17 mouse cellular contexts compared by ENCODE assay signal in genomic region chr15:82087266-82087665, GRCm38 (mm10). TPM values are rescaled to one million over a fixed set of nuclear protein-coding genes. Genes with fewer than 3 reads are reported as not detected.
DNase-seq lines count a peak whose midpoint lies in the region; ATAC-seq lines count a peak whose summit lies in the region.
"Had no signal": no experiment of that assay in that cellular context is flagged by ENCODE, and none has a peak within 500 bp of the region (broad histone marks: within the 10 kb centered on the region; RNA-seq: fewer than 3 reads in every experiment).

No protein-coding gene starts in this region.

- H3K27ac ChIP-seq in midbrain, embryonic 14.5 days (replicated peaks; ENCODE audit: low read depth, low read length) = no peak overlapping the region
- no peak overlapping the region for H3K27ac ChIP-seq in midbrain, embryonic 11.5 days (ENCODE audit: low read depth, low read length)
- H3K27ac ChIP-seq: hindbrain, embryonic 10.5 days; neural tube, embryonic 12.5 days had no signal

- no peaks in the 10 kb centered on the region for H3K36me3 ChIP-seq in midbrain, embryonic 14.5 days (ENCODE audit: control insufficient read depth, insufficient read depth, low read length)
- H3K36me3 ChIP-seq in midbrain, embryonic 11.5 days (ENCODE audit: control insufficient read depth, insufficient read depth, low read length) = no peaks in the 10 kb centered on the region
- H3K36me3 ChIP-seq: hindbrain, embryonic 10.5 days; neural tube, embryonic 12.5 days had no signal

- no peaks in the 10 kb centered on the region for H3K4me1 ChIP-seq in midbrain, embryonic 14.5 days (ENCODE audit: control insufficient read depth, insufficient read depth, low read length)
- H3K4me1 ChIP-seq in midbrain, embryonic 11.5 days (ENCODE audit: control insufficient read depth, insufficient read depth, low read length) = no peaks in the 10 kb centered on the region
- H3K4me1 ChIP-seq: neural tube, embryonic 12.5 days had no signal

- no peaks in the 10 kb centered on the region for H3K27me3 ChIP-seq in midbrain, embryonic 14.5 days (ENCODE audit: control insufficient read depth, insufficient read depth, low read length)
- H3K27me3 ChIP-seq in midbrain, embryonic 11.5 days (ENCODE audit: control insufficient read depth, insufficient read depth, low read length) = no peaks in the 10 kb centered on the region
- H3K27me3 ChIP-seq: neural tube, embryonic 12.5 days had no signal

- ATAC-seq in midbrain, embryonic 14.5 days (ENCODE audit: low FRiP score, low TSS enrichment) = no peak
- ATAC-seq in midbrain, embryonic 11.5 days (ENCODE audit: low FRiP score) = no peak

- DNase-seq in embryo, embryonic 10 days (ENCODE audit: low spot score) = peak; percentile 37
- no peak for DNase-seq in embryo, embryonic 9.5 days (ENCODE audit: extremely low spot score)
- DNase-seq in midbrain, embryonic 14.5 days = peak; percentile 22
- DNase-seq in midbrain, embryonic 11.5 days (ENCODE audit: low spot score, missing footprints) = no peak
- peak; percentile 25 for DNase-seq in forelimb bud, embryonic 11.5 days (ENCODE audit: low read depth, low spot score)
- DNase-seq in right cerebral cortex, postnatal 14 days = peak; percentile 39
- DNase-seq in adrenal gland, postnatal 25 days = no peak
- DNase-seq in heart, adult 8-10 months (ENCODE audit: low spot score) = no peak
- DNase-seq: heart, adult 11 months; lung, postnatal 36 days; thymus, postnatal 36 days had no signal

- no peaks in the 10 kb centered on the region for H3K9me3 ChIP-seq in midbrain, embryonic 14.5 days (ENCODE audit: control insufficient read depth, low read length)
- H3K9me3 ChIP-seq in midbrain, embryonic 11.5 days (ENCODE audit: control insufficient read depth, low read length) = no peaks in the 10 kb centered on the region
- H3K9me3 ChIP-seq: hindbrain, embryonic 10.5 days; neural tube, embryonic 12.5 days had no signal

- no peak overlapping the region for H3K9ac ChIP-seq in midbrain, embryonic 14.5 days (replicated peaks; ENCODE audit: low read length)
- no peak overlapping the region for H3K9ac ChIP-seq in midbrain, embryonic 11.5 days (ENCODE audit: low read length)
- H3K9ac ChIP-seq: neural tube, embryonic 12.5 days had no signal

- no peak overlapping the region for H3K4me3 ChIP-seq in midbrain, embryonic 14.5 days (replicated peaks; ENCODE audit: low read depth, low read length)
- no peak overlapping the region for H3K4me3 ChIP-seq in midbrain, embryonic 11.5 days (ENCODE audit: low read depth, low read length)
- H3K4me3 ChIP-seq: hindbrain, embryonic 10.5 days; neural tube, embryonic 12.5 days had no signal

- 13% methylated on average over 10 of the region's 10 CpGs for WGBS in midbrain, embryonic 14.5 days
- 12% methylated on average over 10 of the region's 10 CpGs for WGBS in midbrain, embryonic 11.5 days

- no peak overlapping the region for H3K4me2 ChIP-seq in midbrain, embryonic 14.5 days (ENCODE audit: low read length)
- H3K4me2 ChIP-seq in midbrain, embryonic 11.5 days = no peak overlapping the region
- H3K4me2 ChIP-seq: neural tube, embryonic 12.5 days had no signal

RNA-seq across cellular contexts. Expression of gene Mei1, which starts 17.5 kb away (rescaled TPM):
- 0.07 TPM in 1 of 2 replicates, not detected in the other for polyA plus RNA-seq in midbrain, embryonic 14.5 days (2014; fragmentation: Nextera tagmentation; extraction: Ambion mirVana)
- polyA plus RNA-seq in midbrain, embryonic 11.5 days (2014; fragmentation: Nextera tagmentation; extraction: Ambion mirVana) = 0.04 TPM in 1 of 2 replicates, not detected in the other
- total RNA-seq in adrenal gland, postnatal 25 days (2021) = 2.8 and 4.3 TPM in 2 replicates
- total RNA-seq in heart, adult 8-10 months (2022) = not detected
- total RNA-seq: liver, adult 2 months had no signal
- polyA plus RNA-seq: forebrain, embryonic 11.5 days; hindbrain, embryonic 10.5 days; liver, adult 2 months had no signal

RNA-seq across cellular contexts. Expression of gene 4930407I10Rik, which starts 28.3 kb away (rescaled TPM):
- polyA plus RNA-seq in midbrain, embryonic 14.5 days (2014; fragmentation: Nextera tagmentation; extraction: Ambion mirVana) = 0.04 TPM in 1 of 2 replicates, not detected in the other
- polyA plus RNA-seq in midbrain, embryonic 11.5 days (2014; fragmentation: Nextera tagmentation; extraction: Ambion mirVana) = not detected in 2 replicates
- not detected in 2 replicates for total RNA-seq in adrenal gland, postnatal 25 days (2021)
- total RNA-seq in heart, adult 8-10 months (2022) = not detected
- total RNA-seq: liver, adult 2 months had no signal
- polyA plus RNA-seq: forebrain, embryonic 11.5 days; hindbrain, embryonic 10.5 days; large intestine, adult 2 months; liver, adult 2 months; small intestine, adult 2 months had no signal

RNA-seq across cellular contexts. Expression of gene Snu13, which starts 39.9 kb away (rescaled TPM):
- polyA plus RNA-seq in midbrain, embryonic 14.5 days (2014; fragmentation: Nextera tagmentation; extraction: Ambion mirVana) = 243 and 254 TPM in 2 replicates
- 275 and 283 TPM in 2 replicates for polyA plus RNA-seq in midbrain, embryonic 11.5 days (2014; fragmentation: Nextera tagmentation; extraction: Ambion mirVana)
- 83.1 and 99.8 TPM in 2 replicates for total RNA-seq in adrenal gland, postnatal 25 days (2021)
- total RNA-seq in heart, adult 8-10 months (2022) = 10 to 100 TPM; 43.0 to 55.5 (median 51.3) TPM

RNA-seq across cellular contexts. Expression of gene Ccdc134, which starts 40.5 kb away (rescaled TPM):
- polyA plus RNA-seq in midbrain, embryonic 14.5 days (2014; fragmentation: Nextera tagmentation; extraction: Ambion mirVana) = 10.0 and 11.0 TPM in 2 replicates
- polyA plus RNA-seq in midbrain, embryonic 11.5 days (2014; fragmentation: Nextera tagmentation; extraction: Ambion mirVana) = 17.2 and 18.5 TPM in 2 replicates
- 11.2 and 11.3 TPM in 2 replicates for total RNA-seq in adrenal gland, postnatal 25 days (2021)
- 1 to 10 TPM; 3.5 to 4.5 (median 4.2) TPM for total RNA-seq in heart, adult 8-10 months (2022)

RNA-seq across cellular contexts. Expression of gene Desi1, which starts 53.6 kb away (rescaled TPM):
- polyA plus RNA-seq in midbrain, embryonic 14.5 days (2014; fragmentation: Nextera tagmentation; extraction: Ambion mirVana) = 39.7 and 51.0 TPM in 2 replicates
- polyA plus RNA-seq in midbrain, embryonic 11.5 days (2014; fragmentation: Nextera tagmentation; extraction: Ambion mirVana) = 33.7 and 37.8 TPM in 2 replicates
- total RNA-seq in adrenal gland, postnatal 25 days (2021) = 80.3 and 81.7 TPM in 2 replicates
- 10 to 100 TPM; 19.5 to 33.9 (median 28.2) TPM for total RNA-seq in heart, adult 8-10 months (2022)

Comparison
In these comparisons a context has a peak if more than half of its experiments do, and no peak if none do; other contexts are left out.
1. DNase-seq: peak in embryo, embryonic 10 days (single experiment), midbrain, embryonic 14.5 days (single experiment), forelimb bud, embryonic 11.5 days (single experiment) and right cerebral cortex, postnatal 14 days (single experiment); none in embryo, embryonic 9.5 days (single experiment), midbrain, embryonic 11.5 days (single experiment), adrenal gland, postnatal 25 days (single experiment) and heart, adult 8-10 months (single experiment).